Mouse (Mus musculus) retina, adult 2 months (tissue): ENCODE measurements at regions not wholly inside any gene's neighbourhood (a gene's known extent, or its start where the extent isn't known, plus 50 kb on each side); places are given as distances from the start of the nearest gene placed in this dataset.

ENCODE experiments used
- DNase-seq: peaks from one replicate; pipeline ENCODE4 v3.0.0-alpha.2; 2012; ENCODE audit warnings: low read depth, low spot score

- DNase-seq: no peak
Observed at GRCm38 (mm10) chr9:47346527-47347111, 183.4 kb upstream of the Cadm1 start.

- DNase-seq: no peak
Observed at GRCm38 (mm10) chr9:47350301-47350700, 179.7 kb upstream of the Cadm1 start.

DNA sequence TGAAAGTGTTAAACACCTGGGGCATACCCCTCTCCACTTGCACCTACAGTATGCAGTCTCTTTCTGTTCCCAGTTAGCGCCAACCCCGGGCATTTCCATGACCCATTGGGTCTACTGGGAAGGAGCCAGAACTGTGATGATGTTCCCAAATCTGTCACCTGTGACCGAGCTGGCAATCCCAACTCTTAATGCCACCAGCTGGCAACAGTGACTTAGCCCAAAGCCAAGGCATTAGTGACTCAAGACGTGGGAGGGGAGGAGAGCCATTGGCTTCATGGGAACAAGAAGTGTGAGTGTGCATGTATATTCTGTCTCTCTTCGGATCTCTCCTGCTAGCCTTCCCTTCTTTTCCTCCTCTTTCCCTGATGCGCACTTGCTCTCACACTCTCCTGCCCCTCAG, 178.9 kb upstream of the Cadm1 start:
- no peak for DNase-seq

GRCm38 (mm10) chr9:47353017-47353416, 177.0 kb upstream of the Cadm1 start:
- no peak for DNase-seq

- DNase-seq: no peak
Observed at GRCm38 (mm10) chr9:47353972-47354371, 176.0 kb upstream of the Cadm1 start.

- DNase-seq: no peak
Observed at GRCm38 (mm10) chr9:47354423-47354822, 175.6 kb upstream of the Cadm1 start.

GRCm38 (mm10) chr9:47354866-47355265, 175.1 kb upstream of the Cadm1 start:
- peak; percentile 29 for DNase-seq

DNA sequence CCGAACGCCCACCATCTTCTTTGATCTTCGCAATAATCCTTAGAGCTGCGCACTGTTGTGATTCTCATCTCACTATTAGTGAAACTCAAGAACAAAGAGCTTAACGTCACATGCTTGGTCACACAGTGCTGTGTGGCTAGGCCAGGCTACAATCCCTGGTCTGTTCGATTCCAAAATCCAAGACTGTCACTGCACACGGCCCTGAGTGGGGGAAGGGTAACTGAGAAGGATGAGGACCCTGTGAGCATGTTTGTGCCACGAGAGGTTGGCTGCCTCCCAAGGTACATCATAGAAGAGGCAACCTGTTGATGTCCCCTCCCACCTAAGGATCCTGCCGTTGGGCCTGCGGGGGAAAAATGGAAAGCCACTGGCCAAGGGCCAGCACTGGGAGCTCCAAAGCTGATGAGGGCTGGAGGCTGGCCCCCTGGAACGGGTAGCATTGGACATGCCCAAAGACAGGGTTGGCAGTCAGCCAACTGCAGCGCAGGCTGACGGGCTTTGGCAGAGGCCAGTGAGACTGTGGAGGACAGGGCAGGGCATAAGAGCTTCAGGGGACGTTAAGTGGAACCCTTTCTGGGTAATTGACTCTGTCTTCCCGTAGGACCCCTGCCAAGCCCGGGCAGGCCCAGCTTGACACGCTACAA, 172.1 kb upstream of the Cadm1 start:
- DNase-seq: no peak

DNA sequence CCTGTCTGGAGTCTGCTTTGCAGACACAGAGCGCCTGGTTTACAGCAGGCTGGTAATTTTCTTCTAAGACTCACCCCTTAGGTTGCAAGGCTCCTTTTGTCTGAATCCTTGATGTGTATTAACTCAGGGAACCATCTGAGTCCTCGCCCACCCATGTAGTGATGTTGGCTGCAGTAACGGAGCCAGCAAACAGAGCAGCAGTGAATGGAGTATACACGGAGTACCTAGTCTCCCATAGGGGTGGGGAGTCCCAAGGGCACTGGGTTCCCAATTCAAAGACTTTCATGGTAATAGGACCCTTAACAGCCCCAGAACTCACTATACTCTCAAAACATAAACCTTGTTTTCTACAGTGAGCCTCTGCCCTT, 171.6 kb upstream of the Cadm1 start:
- no peak for DNase-seq

GRCm38 (mm10) chr9:47363086-47363485, 166.9 kb upstream of the Cadm1 start:
- DNase-seq: no peak

GRCm38 (mm10) chr9:47364762-47365161, 165.2 kb upstream of the Cadm1 start:
- no peak for DNase-seq

DNA sequence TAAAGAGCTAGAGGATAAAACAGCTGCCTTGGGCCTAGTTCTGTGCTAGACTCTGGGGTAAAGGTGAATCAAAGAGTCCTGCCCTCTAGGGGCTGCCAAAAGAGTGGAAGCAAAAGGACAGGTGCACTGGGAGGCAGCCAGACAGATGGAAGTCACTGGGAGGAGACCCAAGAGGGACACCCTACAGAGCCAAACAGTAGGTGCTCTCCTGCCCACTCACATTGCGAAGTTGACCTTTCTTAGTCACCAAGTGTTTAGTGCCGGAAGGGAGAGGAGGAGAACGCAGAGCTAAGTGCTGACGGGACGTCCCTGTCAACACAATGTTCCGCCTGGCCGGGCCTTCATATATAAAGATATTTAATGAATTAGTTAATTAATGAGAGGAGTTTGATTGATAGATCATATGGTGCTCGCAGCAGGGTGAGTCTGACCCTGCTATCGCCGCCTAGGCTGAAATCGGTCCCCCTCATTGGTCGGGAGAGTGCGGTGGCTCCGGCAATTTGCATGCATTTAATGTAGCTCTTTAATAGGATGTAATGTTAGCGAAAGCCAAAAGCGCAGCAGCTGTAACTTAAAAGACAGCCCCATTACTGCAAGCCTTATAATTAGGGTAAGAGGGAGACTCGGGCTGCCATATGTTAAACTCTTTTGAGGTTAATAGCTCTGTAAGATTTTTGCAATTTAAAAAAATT, 162.6 kb upstream of the Cadm1 start:
- DNase-seq: no peak

DNA sequence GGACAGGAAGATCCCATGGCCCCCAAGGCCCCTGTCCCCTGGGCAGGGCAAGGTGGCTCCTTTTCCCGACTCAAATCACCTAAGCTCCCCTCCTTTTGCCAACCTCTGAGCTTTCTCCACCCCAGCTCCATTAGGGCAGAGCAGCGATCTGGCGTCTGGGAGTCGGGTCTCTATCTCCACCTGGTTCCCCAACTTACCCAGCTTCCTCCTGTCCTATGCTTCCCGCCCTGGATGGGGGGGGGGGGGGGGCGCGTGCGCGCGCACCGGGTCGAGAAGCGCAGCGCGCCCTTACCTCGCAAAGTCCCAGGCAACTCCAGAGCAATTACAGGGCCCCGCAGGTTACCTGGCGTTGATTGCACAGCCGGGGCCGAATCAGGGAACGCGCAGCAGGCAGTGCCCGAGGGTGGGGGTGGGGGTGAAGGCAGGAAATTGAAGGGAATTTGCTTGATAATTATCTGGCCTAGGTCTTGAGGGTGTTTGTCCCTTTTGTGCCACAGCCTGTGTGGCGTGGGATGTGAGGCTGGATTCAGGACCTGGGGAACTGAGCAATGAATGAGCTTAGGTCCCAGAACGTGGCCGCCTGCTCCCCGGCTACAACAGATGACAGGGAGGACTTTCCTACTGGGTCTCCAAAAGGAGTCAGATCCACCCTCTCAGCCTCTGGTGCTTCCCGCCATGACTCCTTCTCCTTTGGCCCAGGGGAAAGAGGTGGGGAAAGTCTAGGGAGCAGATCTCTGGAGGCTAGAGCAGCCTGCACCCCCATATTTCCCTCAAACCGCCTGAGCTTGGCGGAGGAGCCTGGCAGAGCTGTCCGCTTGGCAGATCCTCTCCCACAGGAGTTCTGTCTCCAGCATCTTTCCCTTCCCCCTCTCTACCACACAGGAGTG, 161.7 kb upstream of the Cadm1 start:
- DNase-seq: no peak

DNA sequence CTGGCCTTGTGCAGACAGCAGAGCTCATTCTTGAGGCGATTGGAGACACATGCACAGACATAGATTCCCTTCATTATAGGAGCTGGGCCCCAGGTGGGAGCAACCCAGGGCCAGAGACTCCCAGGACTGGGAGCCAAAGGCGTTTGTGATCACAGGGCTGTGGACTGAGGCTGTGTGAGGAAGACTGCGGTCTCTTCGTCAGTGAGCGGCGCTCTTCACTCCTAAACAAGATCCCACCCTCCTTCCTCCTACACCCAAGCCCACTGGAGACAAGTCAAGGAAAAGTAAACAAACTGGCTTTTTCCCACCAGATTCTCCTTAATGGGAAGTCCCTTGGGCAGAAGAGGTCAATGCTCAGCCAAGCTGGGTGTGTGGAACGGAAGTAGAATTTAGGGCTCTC, 157.7 kb upstream of the Cadm1 start:
- DNase-seq: no peak

DNA sequence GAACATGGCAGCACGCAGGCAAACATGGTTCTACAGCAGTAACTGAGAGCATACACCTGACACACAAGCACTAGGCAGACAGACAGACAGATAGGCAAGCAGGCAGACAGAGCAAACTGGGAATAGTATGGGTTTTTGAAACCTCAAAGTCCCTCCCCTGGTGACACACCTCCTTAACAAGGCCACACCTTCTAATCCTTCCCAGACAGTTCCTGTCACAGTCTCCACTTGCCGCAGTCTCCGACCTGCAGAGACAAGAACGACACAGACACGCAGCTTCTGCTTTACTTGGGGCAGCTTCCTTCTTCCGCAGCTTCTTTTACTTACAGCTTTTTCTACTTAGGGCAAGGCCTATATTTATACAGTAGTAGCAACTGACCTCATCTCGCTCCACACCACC, 155.9 kb upstream of the Cadm1 start:
- no peak for DNase-seq

DNA sequence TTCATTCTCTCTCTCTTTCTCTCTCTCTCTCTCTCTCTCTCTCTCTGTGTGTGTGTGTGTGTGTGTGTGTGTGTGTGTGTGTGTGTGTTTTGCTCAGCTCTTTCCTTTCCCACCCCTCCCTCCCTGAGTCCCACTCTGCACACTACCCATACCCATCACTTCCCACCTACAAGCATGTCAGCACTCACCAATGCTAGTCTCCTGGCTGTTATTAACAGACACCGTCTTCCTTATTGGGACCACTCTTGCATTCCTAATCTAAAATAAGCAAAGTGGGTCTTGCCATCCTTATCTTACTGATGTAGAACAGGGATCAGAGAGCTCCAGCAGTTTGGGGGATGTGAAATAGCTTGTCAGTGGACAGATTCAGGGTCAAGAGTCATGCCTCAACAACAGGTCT, 153.3 kb upstream of the Cadm1 start:
- DNase-seq: no peak

- no peak for DNase-seq
Observed at GRCm38 (mm10) chr9:47378541-47378940, 151.4 kb upstream of the Cadm1 start.

GRCm38 (mm10) chr9:47380361-47380760, 149.6 kb upstream of the Cadm1 start:
- no peak for DNase-seq

GRCm38 (mm10) chr9:47384185-47384854, 145.7 kb upstream of the Cadm1 start:
- DNase-seq: no peak

DNA sequence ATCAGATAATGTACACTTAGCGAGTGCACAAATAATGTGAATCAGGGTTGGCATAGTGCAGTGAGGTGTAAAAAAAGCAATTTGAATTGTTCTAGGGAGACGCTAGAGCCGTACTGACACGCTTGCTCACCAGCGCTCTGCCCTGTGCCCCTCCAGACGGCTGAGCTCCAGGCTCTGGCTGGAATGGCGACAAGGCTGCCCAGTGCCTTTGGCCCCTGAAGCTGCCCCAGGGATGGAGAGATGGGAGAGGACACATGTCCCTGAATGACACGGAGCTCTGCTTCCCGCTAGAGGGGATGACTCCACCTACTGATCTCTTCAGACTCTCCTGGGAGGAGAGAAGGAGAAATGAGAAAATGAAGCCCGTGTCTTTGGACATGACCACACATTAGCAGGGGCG, 143.3 kb upstream of the Cadm1 start:
- no peak for DNase-seq

DNA sequence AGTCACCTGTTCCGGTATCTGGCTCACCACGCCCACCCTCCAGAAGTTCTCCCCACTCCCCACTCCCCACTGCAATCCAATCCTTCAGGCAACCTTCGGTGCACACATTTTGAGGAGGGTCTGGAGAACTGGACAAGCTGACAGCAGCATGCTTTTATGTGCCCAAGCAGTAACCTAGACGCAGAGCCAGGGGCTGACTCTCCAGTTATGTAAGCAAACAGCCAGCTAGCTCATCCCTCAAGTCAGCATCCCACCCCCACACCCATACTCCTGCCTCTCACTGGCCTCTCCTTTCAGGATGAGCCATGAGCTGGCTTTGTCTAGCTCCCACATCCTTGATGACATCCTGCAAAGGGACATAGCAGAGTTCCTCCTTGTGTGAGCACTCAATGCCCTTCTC, 142.8 kb upstream of the Cadm1 start:
- no peak for DNase-seq
